Mouse (Mus musculus) neural tube, embryonic 14.5 days (tissue): ENCODE data around the gene Bag2. TPM values are rescaled to one million over a fixed set of nuclear protein-coding genes. Genes with fewer than 3 reads are reported as not detected.

Experiments used
- ATAC-seq: fragments of 200-750 bp; cut with Nextera tagmentation; 2 replicates; pipeline ENCODE4 v1.8.0; 2017; ENCODE audit warnings: low read depth, mild to moderate bottlenecking, moderate TSS enrichment, moderate library complexity
- H3K27ac ChIP-seq: fragments of 300-500 bp; sonication (generic); 2 replicates; pipeline ENCODE4 v1.5.1; 2014; ENCODE audit warnings: low read depth, mild to moderate bottlenecking, control low read depth, low read length, moderate library complexity, mixed read lengths
- H3K27me3 ChIP-seq: fragments of 300-500 bp; sonication (generic); 2 replicates; pipeline ENCODE4 v1.6.1; 2014; ENCODE audit warnings: low read length; ENCODE audit not compliant: control insufficient read depth, insufficient read depth
- H3K36me3 ChIP-seq: fragments of 300-500 bp; sonication (generic); 2 replicates; pipeline ENCODE4 v1.6.1; 2014; ENCODE audit warnings: low read length, mixed read lengths; ENCODE audit not compliant: control insufficient read depth, insufficient read depth
- H3K4me1 ChIP-seq: fragments of 300-500 bp; sonication (generic); 2 replicates; pipeline ENCODE4 v1.6.1; 2014; ENCODE audit warnings: low read length; ENCODE audit not compliant: control insufficient read depth, insufficient read depth
- H3K4me2 ChIP-seq: fragments of 300-500 bp; sonication (generic); 2 replicates; pipeline ENCODE4 v1.6.1; 2014; ENCODE audit warnings: mild to moderate bottlenecking, low read depth, low read length, control low read depth
- H3K4me3 ChIP-seq: fragments of 300-500 bp; sonication (generic); 2 replicates; pipeline ENCODE4 v1.5.1; 2014; ENCODE audit warnings: low read depth, low read length, control low read depth, mixed read lengths
- H3K9ac ChIP-seq: fragments of 300-500 bp; sonication (generic); replicated peaks from 2 replicates; pipeline ENCODE4 v1.6.1; 2014; ENCODE audit warnings: low read depth, mild to moderate bottlenecking, control low read depth, low read length, mixed read lengths
- H3K9me3 ChIP-seq: fragments of 300-500 bp; sonication (generic); 2 replicates; pipeline ENCODE4 v1.6.1; 2016; ENCODE audit warnings: low read length; ENCODE audit not compliant: control insufficient read depth
- WGBS: fragments of 180-500 bp; shearing (Covaris S2); extraction: QIAGEN DNeasy Blood & Tissue Kit; methylation state at CpG from one replicate; pipeline ENCODE4 v1.1.7; 2014; 5-methylcytosine and 5-hydroxymethylcytosine counted together
- polyA plus RNA-seq: library from polyadenylated mRNA; unstranded; fragments of >200 nt; fragmentation: Nextera tagmentation; extraction: Ambion mirVana; gene quantifications from 2 replicates; pipeline ENCODE4 v1.2.1, GENCODE M21; 2014

The Bag2 gene
- polyA plus RNA-seq, 1 experiment from 2014 or later, result 22.1 TPM

GRCm38 (mm10) chr1:33739302-33739701, 18.3 kb downstream of the Bag2 start:
- ATAC-seq, result peak; percentile 92
- WGBS, result 22% methylated on average over 12 of the region's 12 CpGs

GRCm38 (mm10) chr1:33738681-33739278, 18.8 kb downstream of the Bag2 start:
- Histone ChIP-seq H3K4me3 (no peak overlapping the region), H3K27ac (no peak overlapping the region), H3K9me3 (no peaks in the 10 kb centered on the region), H3K4me1 (no peaks in the 10 kb centered on the region), H3K9ac (no peak overlapping the region), H3K36me3 (peaks cover 21% of the 10 kb centered on the region; the same call in 1 of the 2 replicates), H3K27me3 (no peaks in the 10 kb centered on the region), H3K4me2 (no peak overlapping the region)
- 90% methylated on average over 11 of the region's 11 CpGs for WGBS
- peak; percentile 52 for ATAC-seq

More at GRCm38 (mm10) chr1:33739302-33739701, 18.3 kb downstream of the Bag2 start:
- Histone ChIP-seq H3K4me2 (no peak overlapping the region), H3K9me3 (no peaks in the 10 kb centered on the region), H3K27ac (no peak overlapping the region), H3K36me3 (peaks cover 21% of the 10 kb centered on the region; the same call in 1 of the 2 replicates), H3K4me1 (no peaks in the 10 kb centered on the region), H3K27me3 (no peaks in the 10 kb centered on the region), H3K9ac (no peak overlapping the region), H3K4me3 (no peak overlapping the region)

- Histone ChIP-seq H3K4me1 (no peaks in the 10 kb centered on the region), H3K9me3 (no peaks in the 10 kb centered on the region), H3K27me3 (no peaks in the 10 kb centered on the region), H3K4me2 (no peak overlapping the region), H3K4me3 (no peak overlapping the region), H3K36me3 (peaks cover 21% of the 10 kb centered on the region; the same call in 1 of the 2 replicates), H3K9ac (no peak overlapping the region), H3K27ac (no peak overlapping the region)
- ATAC-seq, result no peak
- 95% methylated on average over 11 of the region's 11 CpGs for WGBS
These were observed 19.3 kb downstream of the Bag2 start for GRCm38 (mm10) chr1:33738281-33738680.

DNA sequence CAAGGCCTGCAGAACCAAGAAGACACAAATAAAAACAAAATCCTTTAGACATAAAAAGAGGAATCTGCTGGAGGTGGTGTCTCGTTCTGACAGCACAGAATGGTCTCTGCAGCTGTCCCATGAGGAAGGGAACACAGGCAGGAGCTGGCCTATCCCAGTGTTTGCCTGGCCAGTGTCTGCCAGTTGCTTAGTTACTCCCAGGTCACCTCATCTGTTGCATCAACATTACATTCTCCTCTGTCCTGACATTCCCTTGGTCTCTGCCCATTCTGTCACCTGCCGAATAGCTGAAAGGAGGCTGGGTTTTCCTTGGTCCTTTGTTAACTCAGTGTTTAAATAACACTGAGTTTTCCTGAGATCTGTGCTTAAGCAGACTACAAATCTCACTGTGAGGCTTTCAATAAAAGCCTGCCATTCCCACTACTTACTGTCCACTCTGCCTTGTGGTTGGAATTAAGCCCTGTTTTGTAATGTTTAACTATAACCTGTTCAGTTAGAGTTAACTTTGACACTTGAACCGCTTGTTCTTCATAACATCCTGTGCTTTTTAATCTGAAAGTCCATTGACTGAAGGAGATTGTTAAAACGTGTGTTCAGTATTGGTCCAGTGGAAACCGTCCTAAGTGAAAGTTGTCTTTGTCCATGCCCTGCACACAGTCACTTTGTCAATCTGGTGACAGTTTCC, 23.5 kb downstream of the Bag2 start:
- Histone ChIP-seq H3K27me3 (no peaks in the 10 kb centered on the region), H3K27ac (no peak overlapping the region), H3K36me3 (peaks cover 18% of the 10 kb centered on the region; the same call in 1 of the 2 replicates), H3K9ac (no peak overlapping the region), H3K4me1 (no peaks in the 10 kb centered on the region), H3K4me2 (no peak overlapping the region), H3K9me3 (no peaks in the 10 kb centered on the region), H3K4me3 (no peak overlapping the region)
- WGBS, result 51% methylated on average over 5 of the region's 5 CpGs
- no peak for ATAC-seq

- Histone ChIP-seq H3K4me1 (no peaks in the 10 kb centered on the region), H3K4me3 (no peak overlapping the region), H3K4me2 (no peak overlapping the region), H3K9ac (no peak overlapping the region), H3K36me3 (peaks cover 15% of the 10 kb centered on the region; the same call in 1 of the 2 replicates), H3K9me3 (no peaks in the 10 kb centered on the region), H3K27ac (no peak overlapping the region), H3K27me3 (no peaks in the 10 kb centered on the region)
- ATAC-seq, result 0 out of 2 replicates have a peak, but pooled peaks have one; percentile 21
- WGBS, result 90% methylated on average over 9 of the region's 9 CpGs
These were observed 24.6 kb downstream of the Bag2 start for GRCm38 (mm10) chr1:33733044-33733443.

DNA sequence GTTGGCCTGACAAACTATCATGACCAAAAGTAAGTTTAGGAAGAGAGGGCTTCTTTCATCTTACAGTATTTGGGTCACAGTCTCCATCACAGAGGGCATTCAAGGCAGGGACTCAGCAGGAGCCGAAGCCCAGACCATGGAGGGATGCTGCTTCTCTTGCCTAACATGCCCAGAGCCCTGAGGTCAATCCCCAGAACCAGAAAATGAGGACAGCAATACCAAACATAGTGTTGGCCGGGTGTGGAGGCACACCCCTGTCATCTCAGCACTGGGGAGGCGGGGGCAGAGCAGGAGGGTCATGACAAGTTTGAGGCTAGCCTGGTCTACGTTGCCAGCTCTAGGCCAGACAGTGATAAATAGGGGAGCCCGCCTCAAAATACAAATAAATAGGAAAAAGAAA, 32.5 kb downstream of the Bag2 start:
- no peaks in the 10 kb centered on the region for H3K27me3 ChIP-seq
- no peak overlapping the region for H3K9ac ChIP-seq
- no peak for ATAC-seq
- H3K4me3 ChIP-seq, result no peak overlapping the region
- WGBS, result 94% methylated on average over 5 of the region's 5 CpGs
- no peaks in the 10 kb centered on the region for H3K9me3 ChIP-seq
- H3K36me3 ChIP-seq, result peaks cover 23% of the 10 kb centered on the region; the same call in 1 of the 2 replicates
- H3K27ac ChIP-seq, result no peak overlapping the region
- H3K4me1 ChIP-seq, result 0 out of 2 replicates have a peak, but pooled peaks cover 4% of the 10 kb centered on the region
- no peak overlapping the region for H3K4me2 ChIP-seq

DNA sequence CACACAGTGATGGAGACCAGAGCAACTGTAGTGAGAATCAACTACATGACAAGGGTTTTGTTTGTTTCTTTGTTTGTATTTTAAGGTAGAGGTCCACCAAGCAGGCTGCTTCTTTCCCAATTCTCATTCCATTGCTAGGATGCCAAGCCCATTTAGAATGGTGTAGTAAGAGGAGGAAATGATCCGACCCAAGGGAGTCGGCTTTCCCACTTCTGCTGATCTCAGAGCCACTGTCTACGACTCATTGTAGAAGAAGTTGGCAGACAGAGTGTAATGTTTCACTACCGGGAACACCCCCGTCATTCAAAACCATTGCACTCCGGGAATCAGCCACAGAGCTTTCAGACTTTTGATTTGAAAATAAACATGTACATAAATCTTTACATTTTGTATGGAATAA, 33.1 kb downstream of the Bag2 start:
- Histone ChIP-seq H3K9me3 (no peaks in the 10 kb centered on the region), H3K4me3 (no peak overlapping the region), H3K4me2 (no peak overlapping the region), H3K36me3 (peaks cover 23% of the 10 kb centered on the region; the same call in 1 of the 2 replicates), H3K9ac (no peak overlapping the region), H3K4me1 (0 out of 2 replicates have a peak, but pooled peaks cover 4% of the 10 kb centered on the region), H3K27ac (no peak overlapping the region), H3K27me3 (no peaks in the 10 kb centered on the region)
- 91% methylated on average over 6 of the region's 6 CpGs for WGBS
- no peak for ATAC-seq

GRCm38 (mm10) chr1:33721020-33721419, 36.6 kb downstream of the Bag2 start:
- WGBS, result 79% methylated on average over 7 of the region's 7 CpGs
- no peaks in the 10 kb centered on the region for H3K27me3 ChIP-seq
- no peaks in the 10 kb centered on the region for H3K9me3 ChIP-seq
- H3K36me3 ChIP-seq, result peaks cover 18% of the 10 kb centered on the region; the same call in 1 of the 2 replicates
- 0 out of 2 replicates have a peak, but pooled peaks cover 4% of the 10 kb centered on the region for H3K4me1 ChIP-seq
- no peak for ATAC-seq
- H3K9ac ChIP-seq, result no peak overlapping the region
- peak overlapping the region; percentile 68 for H3K4me3 ChIP-seq
- H3K27ac ChIP-seq, result no peak overlapping the region
- peak overlapping the region; percentile 49 for H3K4me2 ChIP-seq

DNA sequence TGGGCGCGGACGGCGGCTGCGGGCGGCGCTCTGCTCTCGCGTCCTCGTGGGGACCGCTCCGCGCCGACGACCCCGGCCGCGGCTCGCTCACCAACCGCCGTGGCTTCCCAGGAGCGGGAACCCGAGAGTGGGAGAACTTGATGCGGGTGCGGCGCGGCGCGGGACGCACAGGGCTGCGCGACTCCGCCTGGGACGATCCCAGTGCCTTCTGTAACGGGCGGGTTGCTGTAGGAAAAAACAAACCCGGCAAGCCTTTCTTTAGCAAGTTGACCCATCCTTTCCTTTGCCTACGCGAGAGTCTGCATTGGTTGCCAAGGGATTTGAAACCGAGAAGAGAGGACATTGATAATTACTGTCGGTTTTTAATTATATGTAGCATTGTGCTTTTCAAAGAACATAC, 37.4 kb downstream of the Bag2 start:
- H3K27me3 ChIP-seq, result no peaks in the 10 kb centered on the region
- H3K9ac ChIP-seq, result peak overlapping the region; percentile 75
- 0 out of 2 replicates have a peak, but pooled peaks cover 4% of the 10 kb centered on the region for H3K4me1 ChIP-seq
- peaks cover 16% of the 10 kb centered on the region; the same call in 1 of the 2 replicates for H3K36me3 ChIP-seq
- peak overlapping the region; percentile 68 for H3K4me3 ChIP-seq
- H3K27ac ChIP-seq, result peak overlapping the region; percentile 83
- ATAC-seq, result peak; percentile 72
- peak overlapping the region; percentile 49 for H3K4me2 ChIP-seq
- WGBS, result under 1% methylated on average over 41 of the region's 41 CpGs
- no peaks in the 10 kb centered on the region for H3K9me3 ChIP-seq
